Mouse (Mus musculus): ENCODE results near the gene Ttc23. TPM values are rescaled to one million over a fixed set of nuclear protein-coding genes. Genes with fewer than 3 reads are reported as not detected.

Ttc23 gene
- polyA plus RNA-seq, 1 experiment = 42.0 TPM

GRCm38 (mm10) chr7:67622151-67622550, 25.1 kb upstream of the Ttc23 start:
- peaks cover 3% of the 10 kb centered on the region; the same call in 1 of the 2 replicates for H3K36me3 ChIP-seq (ENCODE audit: control insufficient read depth, insufficient read depth, low read length, poor library complexity, severe bottlenecking)
- TF ChIP-seq EP300 (IDR thresholded peaks at IDR 0.05; ENCODE audit: insufficient read depth, low read depth, low read length) (no peak), POLR2A (IDR thresholded peaks at IDR 0.05; ENCODE audit: insufficient read depth, low read length) (no peak), CTCF (IDR thresholded peaks at IDR 0.05; ENCODE audit: low read depth, low read length) (no peak)
- no peaks in the 10 kb centered on the region for H3K4me1 ChIP-seq (ENCODE audit: control insufficient read depth, insufficient read depth, low read length)
- H3K4me3 ChIP-seq (ENCODE audit: low read depth, low read length) = no peak overlapping the region
- H3K9ac ChIP-seq (ENCODE audit: low read depth, poor library complexity, severe bottlenecking) = no peak overlapping the region
- H3K9me3 ChIP-seq (replicated peaks; ENCODE audit: control insufficient read depth, insufficient read depth, low read length, poor library complexity, severe bottlenecking) = no peaks in the 10 kb centered on the region
- no peaks in the 10 kb centered on the region for H3K27me3 ChIP-seq (ENCODE audit: control insufficient read depth, insufficient read depth, low read length, poor library complexity, severe bottlenecking)
- H3K27ac ChIP-seq (ENCODE audit: insufficient read depth, low read length) = no peak overlapping the region

GRCm38 (mm10) chr7:67626671-67627070, 20.5 kb upstream of the Ttc23 start:
- Histone ChIP-seq H3K27ac (ENCODE audit: insufficient read depth, low read length) (no peak overlapping the region), H3K4me3 (ENCODE audit: low read depth, low read length) (no peak overlapping the region), H3K9ac (ENCODE audit: low read depth, poor library complexity, severe bottlenecking) (no peak overlapping the region), H3K9me3 (replicated peaks; ENCODE audit: control insufficient read depth, insufficient read depth, low read length, poor library complexity, severe bottlenecking) (no peaks in the 10 kb centered on the region), H3K36me3 (ENCODE audit: control insufficient read depth, insufficient read depth, low read length, poor library complexity, severe bottlenecking) (no peaks in the 10 kb centered on the region), H3K27me3 (ENCODE audit: control insufficient read depth, insufficient read depth, low read length, poor library complexity, severe bottlenecking) (no peaks in the 10 kb centered on the region), H3K4me1 (ENCODE audit: control insufficient read depth, insufficient read depth, low read length) (no peaks in the 10 kb centered on the region)
- TF ChIP-seq EP300 (IDR thresholded peaks at IDR 0.05; ENCODE audit: insufficient read depth, low read depth, low read length) = no peak

GRCm38 (mm10) chr7:67629681-67630080, 17.5 kb upstream of the Ttc23 start:
- peak; percentile 53 for TF ChIP-seq CTCF (IDR thresholded peaks at IDR 0.05; ENCODE audit: low read depth, low read length)
- no peak for TF ChIP-seq EP300 (IDR thresholded peaks at IDR 0.05; ENCODE audit: insufficient read depth, low read depth, low read length)
- no peak overlapping the region for H3K4me3 ChIP-seq (ENCODE audit: low read depth, low read length)
- H3K9me3 ChIP-seq (replicated peaks; ENCODE audit: control insufficient read depth, insufficient read depth, low read length, poor library complexity, severe bottlenecking) = no peaks in the 10 kb centered on the region
- no peaks in the 10 kb centered on the region for H3K27me3 ChIP-seq (ENCODE audit: control insufficient read depth, insufficient read depth, low read length, poor library complexity, severe bottlenecking)
- H3K9ac ChIP-seq (ENCODE audit: low read depth, poor library complexity, severe bottlenecking) = no peak overlapping the region
- peak overlapping the region; percentile 49; the same call in 1 of the 2 replicates for H3K27ac ChIP-seq (ENCODE audit: insufficient read depth, low read length)
- H3K4me1 ChIP-seq (ENCODE audit: control insufficient read depth, insufficient read depth, low read length) = no peaks in the 10 kb centered on the region
- no peaks in the 10 kb centered on the region for H3K36me3 ChIP-seq (ENCODE audit: control insufficient read depth, insufficient read depth, low read length, poor library complexity, severe bottlenecking)

- H3K36me3 ChIP-seq (ENCODE audit: control insufficient read depth, insufficient read depth, low read length, poor library complexity, severe bottlenecking) = no peaks in the 10 kb centered on the region
- no peak overlapping the region for H3K4me3 ChIP-seq (ENCODE audit: low read depth, low read length)
- no peak overlapping the region for H3K9ac ChIP-seq (ENCODE audit: low read depth, poor library complexity, severe bottlenecking)
- H3K27me3 ChIP-seq (ENCODE audit: control insufficient read depth, insufficient read depth, low read length, poor library complexity, severe bottlenecking) = no peaks in the 10 kb centered on the region
- H3K4me1 ChIP-seq (ENCODE audit: control insufficient read depth, insufficient read depth, low read length) = no peaks in the 10 kb centered on the region
- TF ChIP-seq CTCF (IDR thresholded peaks at IDR 0.05; ENCODE audit: low read depth, low read length) (peak; percentile 47), POLR2A (IDR thresholded peaks at IDR 0.05; ENCODE audit: insufficient read depth, low read length) (no peak), EP300 (IDR thresholded peaks at IDR 0.05; ENCODE audit: insufficient read depth, low read depth, low read length) (no peak)
- H3K27ac ChIP-seq (ENCODE audit: insufficient read depth, low read length) = no peak overlapping the region
- H3K9me3 ChIP-seq (replicated peaks; ENCODE audit: control insufficient read depth, insufficient read depth, low read length, poor library complexity, severe bottlenecking) = no peaks in the 10 kb centered on the region
These were observed 16.4 kb upstream of the Ttc23 start for GRCm38 (mm10) chr7:67630817-67631216.

GRCm38 (mm10) chr7:67632380-67632779, 14.8 kb upstream of the Ttc23 start:
- H3K4me1 ChIP-seq (ENCODE audit: control insufficient read depth, insufficient read depth, low read length) = no peaks in the 10 kb centered on the region
- no peaks in the 10 kb centered on the region for H3K27me3 ChIP-seq (ENCODE audit: control insufficient read depth, insufficient read depth, low read length, poor library complexity, severe bottlenecking)
- TF ChIP-seq POLR2A (IDR thresholded peaks at IDR 0.05; ENCODE audit: insufficient read depth, low read length) = no peak
- peak; percentile 40 for TF ChIP-seq CTCF (IDR thresholded peaks at IDR 0.05; ENCODE audit: low read depth, low read length)
- no peaks in the 10 kb centered on the region for H3K9me3 ChIP-seq (replicated peaks; ENCODE audit: control insufficient read depth, insufficient read depth, low read length, poor library complexity, severe bottlenecking)
- H3K9ac ChIP-seq (ENCODE audit: low read depth, poor library complexity, severe bottlenecking) = no peak overlapping the region
- no peaks in the 10 kb centered on the region for H3K36me3 ChIP-seq (ENCODE audit: control insufficient read depth, insufficient read depth, low read length, poor library complexity, severe bottlenecking)
- no peak overlapping the region for H3K27ac ChIP-seq (ENCODE audit: insufficient read depth, low read length)
- no peak overlapping the region for H3K4me3 ChIP-seq (ENCODE audit: low read depth, low read length)

GRCm38 (mm10) chr7:67634210-67634609, 13.0 kb upstream of the Ttc23 start:
- Histone ChIP-seq H3K4me1 (ENCODE audit: control insufficient read depth, insufficient read depth, low read length) (no peaks in the 10 kb centered on the region), H3K9me3 (replicated peaks; ENCODE audit: control insufficient read depth, insufficient read depth, low read length, poor library complexity, severe bottlenecking) (no peaks in the 10 kb centered on the region), H3K36me3 (ENCODE audit: control insufficient read depth, insufficient read depth, low read length, poor library complexity, severe bottlenecking) (no peaks in the 10 kb centered on the region), H3K27me3 (ENCODE audit: control insufficient read depth, insufficient read depth, low read length, poor library complexity, severe bottlenecking) (no peaks in the 10 kb centered on the region), H3K4me3 (ENCODE audit: low read depth, low read length) (no peak overlapping the region), H3K27ac (ENCODE audit: insufficient read depth, low read length) (no peak overlapping the region), H3K9ac (ENCODE audit: low read depth, poor library complexity, severe bottlenecking) (no peak overlapping the region)
- no peak for TF ChIP-seq EP300 (IDR thresholded peaks at IDR 0.05; ENCODE audit: insufficient read depth, low read depth, low read length)
- no peak for TF ChIP-seq CTCF (IDR thresholded peaks at IDR 0.05; ENCODE audit: low read depth, low read length)
- TF ChIP-seq POLR2A (IDR thresholded peaks at IDR 0.05; ENCODE audit: insufficient read depth, low read length) = no peak
